Mouse (Mus musculus) small intestine, adult 2 months (tissue): ENCODE results near the gene Gsk3b.

Source experiments
- CTCF ChIP-seq: fragments of 200-500 bp; IDR thresholded peaks from 2 replicates; pipeline ENCODE4 v1.5.1; 2012; ENCODE audit warnings: low read depth, mild to moderate bottlenecking, control low read depth, inconsistent platforms, low read length, moderate library complexity, mixed read lengths; ENCODE audit not compliant: insufficient replicate concordance, insufficient read length; ENCODE audit errors: extremely low read depth
- POLR2A ChIP-seq: fragments of 200-500 bp; IDR thresholded peaks from 2 replicates; pipeline ENCODE4 v1.6.1; 2012; ENCODE audit warnings: low read depth, mild to moderate bottlenecking, control low read depth, inconsistent platforms, low read length, moderate library complexity

GRCm38 (mm10) chr16:38044551-38044950 is 44.2 kb upstream of the Gsk3b start:
- TF ChIP-seq POLR2A: no peak
- no peak for TF ChIP-seq CTCF
